Mouse (Mus musculus) ES-E14 (cell line): ENCODE results near the gene Flii.

ENCODE experiments used
- CHD2 ChIP-seq: IDR thresholded peaks from 2 replicates; pipeline ENCODE4 v1.6.1; 2014; ENCODE audit warnings: mild to moderate bottlenecking, low read depth, low read length, inconsistent platforms
- MAFK ChIP-seq: IDR thresholded peaks from 2 replicates; pipeline ENCODE4 v1.6.1; 2014; ENCODE audit warnings: mild to moderate bottlenecking, low read depth, low read length, inconsistent platforms; ENCODE audit not compliant: insufficient read depth
- ZC3H11A ChIP-seq: IDR thresholded peaks from 2 replicates; pipeline ENCODE4 v1.6.1; 2012; ENCODE audit warnings: low read depth, mild to moderate bottlenecking, inconsistent platforms, low read length, borderline replicate concordance

- TF ChIP-seq ZC3H11A, result no peak
- no peak for TF ChIP-seq MAFK
- no peak for TF ChIP-seq CHD2
Observed at GRCm38 (mm10) chr11:60706076-60706475, 21.0 kb downstream of the Flii start.
